Mouse (Mus musculus) liver, embryonic 13.5 days (tissue): ENCODE results near the gene Pcif1. TPM values are rescaled to one million over a fixed set of nuclear protein-coding genes. Genes with fewer than 3 reads are reported as not detected.
"Not testable (repeated sequence)": the region's sequence is repeated elsewhere in the genome, so short reads cannot be mapped to it uniquely, and the experiment has no call there.

Experiments
- ATAC-seq: fragments of 200-750 bp; cut with Nextera tagmentation; 2 replicates; pipeline ENCODE4 v1.8.0; 2017; ENCODE audit warnings: low read depth, mild to moderate bottlenecking, moderate number of reproducible peaks, moderate library complexity
- DNase-seq: peaks from one replicate; pipeline ENCODE4 v3.0.0; 2022
- H3K27ac ChIP-seq: fragments of 300-500 bp; sonication (generic); 2 replicates; pipeline ENCODE4 v1.5.1; 2015; ENCODE audit warnings: moderate library complexity, mild to moderate bottlenecking, inconsistent platforms
- H3K27me3 ChIP-seq: fragments of 300-500 bp; sonication (generic); 2 replicates; pipeline ENCODE4 v1.6.1; 2015; ENCODE audit warnings: mild to moderate bottlenecking, inconsistent platforms
- H3K36me3 ChIP-seq: fragments of 300-500 bp; sonication (generic); 2 replicates; pipeline ENCODE4 v1.6.1; 2015; ENCODE audit warnings: mild to moderate bottlenecking, inconsistent platforms
- H3K4me1 ChIP-seq: fragments of 300-500 bp; sonication (generic); replicated peaks from 2 replicates; pipeline ENCODE4 v1.6.1; 2015; ENCODE audit warnings: inconsistent platforms
- H3K4me2 ChIP-seq: fragments of 300-500 bp; sonication (generic); 2 replicates; pipeline ENCODE4 v1.6.1; 2015; ENCODE audit warnings: inconsistent platforms, mild to moderate bottlenecking, moderate library complexity
- H3K4me3 ChIP-seq: fragments of 300-500 bp; sonication (generic); replicated peaks from 2 replicates; pipeline ENCODE4 v1.5.1; 2015; ENCODE audit warnings: mild to moderate bottlenecking, inconsistent platforms
- H3K9ac ChIP-seq: fragments of 300-500 bp; sonication (generic); 2 replicates; pipeline ENCODE4 v1.6.1; 2015; ENCODE audit warnings: mild to moderate bottlenecking, inconsistent platforms
- H3K9me3 ChIP-seq: fragments of 300-500 bp; sonication (generic); replicated peaks from 2 replicates; pipeline ENCODE4 v1.6.1; 2016; ENCODE audit warnings: inconsistent platforms
- WGBS: fragments of 180-500 bp; shearing (Covaris S2); methylation state at CpG from one replicate; pipeline ENCODE4 v1.1.7; 2015; ENCODE audit not compliant: insufficient replicate concordance; 5-methylcytosine and 5-hydroxymethylcytosine counted together
- polyA plus RNA-seq: library from polyadenylated mRNA; unstranded; fragments of >200 nt; fragmentation: Nextera tagmentation; extraction: Ambion mirVana; gene quantifications from 2 replicates; pipeline ENCODE4 v1.2.1, GENCODE M21; 2015

Pcif1 gene
- polyA plus RNA-seq = 45.5 and 48.3 TPM in 2 replicates

GRCm38 (mm10) chr2:164879228-164879567, at the start of gene Pcif1:
Pcif1 (plus strand) TSS chr2:164879304.
- Histone ChIP-seq H3K4me3 (peak within 1 kb of the TSS; percentile 98), H3K27me3 (no peaks in the 10 kb centered on the region), H3K4me2 (peak within 1 kb of the TSS; percentile 94), H3K27ac (peak within 1 kb of the TSS; percentile 97), H3K9ac (peak within 1 kb of the TSS; percentile 99), H3K9me3 (no peaks in the 10 kb centered on the region), H3K4me1 (peaks cover 43% of the 10 kb centered on the region), H3K36me3 (peaks cover 20% of the 10 kb centered on the region)
- ATAC-seq (peak; percentile 75), DNase-seq (peak; percentile 87)
- WGBS = under 1% methylated on average over 40 of the region's 40 CpGs

- ATAC-seq (no peak), DNase-seq (no peak)
- Histone ChIP-seq H3K9ac (no peak overlapping the region), H3K4me3 (no peak overlapping the region), H3K4me1 (peaks cover 42% of the 10 kb centered on the region), H3K9me3 (no peaks in the 10 kb centered on the region), H3K4me2 (0 out of 2 replicates have a peak overlapping the region, but pooled peaks have one; percentile 3), H3K27ac (peak overlapping the region; percentile 9; the same call in 1 of the 2 replicates), H3K36me3 (peaks cover 21% of the 10 kb centered on the region), H3K27me3 (no peaks in the 10 kb centered on the region)
- 79% methylated on average over 10 of the region's 10 CpGs for WGBS
Measured at GRCm38 (mm10) chr2:164831029-164831428, 48.1 kb upstream of the Pcif1 start.

- H3K27me3 ChIP-seq = no peaks in the 10 kb centered on the region
- no peak for ATAC-seq
- no peak for DNase-seq
- 60% methylated on average over 16 of the region's 16 CpGs for WGBS
- H3K9ac ChIP-seq = peak overlapping the region; percentile 82
- H3K9me3 ChIP-seq = no peaks in the 10 kb centered on the region
- H3K27ac ChIP-seq = peak overlapping the region; percentile 83
- peaks cover 34% of the 10 kb centered on the region for H3K4me1 ChIP-seq
- H3K36me3 ChIP-seq = peaks cover 18% of the 10 kb centered on the region
- H3K4me2 ChIP-seq = peak overlapping the region; percentile 97
- peak overlapping the region; percentile 75 for H3K4me3 ChIP-seq
Measured at GRCm38 (mm10) chr2:164832032-164832747, 46.9 kb upstream of the Pcif1 start.

GRCm38 (mm10) chr2:164832748-164833301, 46.3 kb upstream of the Pcif1 start, which contains the start of gene Ctsa:
Ctsa (plus strand) TSS chr2:164832873.
- no peaks in the 10 kb centered on the region for H3K27me3 ChIP-seq
- H3K9ac ChIP-seq = peak within 1 kb of the TSS; percentile 82
- peak within 1 kb of the TSS; percentile 97 for H3K4me2 ChIP-seq
- no peaks in the 10 kb centered on the region for H3K9me3 ChIP-seq
- H3K27ac ChIP-seq = peak within 1 kb of the TSS; percentile 83
- peak within 1 kb of the TSS; percentile 75 for H3K4me3 ChIP-seq
- DNase-seq (peak; percentile 70), ATAC-seq (peak; percentile 75)
- 1% methylated on average over 35 of the region's 35 CpGs for WGBS
- peaks cover 18% of the 10 kb centered on the region for H3K36me3 ChIP-seq
- peaks cover 27% of the 10 kb centered on the region for H3K4me1 ChIP-seq

- Histone ChIP-seq H3K4me3 (peak within 1 kb of the TSS; percentile 75), H3K36me3 (peaks cover 22% of the 10 kb centered on the region), H3K4me1 (peaks cover 27% of the 10 kb centered on the region), H3K27ac (peak within 1 kb of the TSS; percentile 83), H3K9ac (peak within 1 kb of the TSS; percentile 82), H3K4me2 (peak within 1 kb of the TSS; percentile 97), H3K9me3 (no peaks in the 10 kb centered on the region), H3K27me3 (no peaks in the 10 kb centered on the region)
- peak; percentile 77 for DNase-seq
- WGBS = under 1% methylated on average over 31 of the region's 31 CpGs
- peak; percentile 59 for ATAC-seq
Measured at GRCm38 (mm10) chr2:164833314-164833959, 45.7 kb upstream of the Pcif1 start, which contains the start of gene Neurl2. Neurl2 (minus strand) TSS chr2:164833456.

- peak overlapping the region; percentile 75 for H3K4me3 ChIP-seq
- ATAC-seq (no peak), DNase-seq (no peak)
- H3K9me3 ChIP-seq = no peaks in the 10 kb centered on the region
- peaks cover 33% of the 10 kb centered on the region for H3K36me3 ChIP-seq
- H3K27me3 ChIP-seq = no peaks in the 10 kb centered on the region
- peaks cover 27% of the 10 kb centered on the region for H3K4me1 ChIP-seq
- peak overlapping the region; percentile 83; the same call in 1 of the 2 replicates for H3K27ac ChIP-seq
- WGBS = 44% methylated on average over 8 of the region's 8 CpGs
- peak overlapping the region; percentile 82 for H3K9ac ChIP-seq
- H3K4me2 ChIP-seq = peak overlapping the region; percentile 97
Measured at GRCm38 (mm10) chr2:164834531-164834930, 44.6 kb upstream of the Pcif1 start.

- DNase-seq (no peak), ATAC-seq (no peak)
- peaks cover 27% of the 10 kb centered on the region for H3K4me1 ChIP-seq
- no peaks in the 10 kb centered on the region for H3K27me3 ChIP-seq
- H3K4me2 ChIP-seq = peak overlapping the region; percentile 97
- no peaks in the 10 kb centered on the region for H3K9me3 ChIP-seq
- H3K9ac ChIP-seq = peak overlapping the region; percentile 82; the same call in 1 of the 2 replicates
- peak overlapping the region; percentile 75; the same call in 1 of the 2 replicates for H3K4me3 ChIP-seq
- 92% methylated on average over 4 of the region's 4 CpGs for WGBS
- peaks cover 40% of the 10 kb centered on the region for H3K36me3 ChIP-seq
- H3K27ac ChIP-seq = no peak overlapping the region
Measured at GRCm38 (mm10) chr2:164835164-164835563, 43.9 kb upstream of the Pcif1 start.

- Histone ChIP-seq H3K9me3 (no peaks in the 10 kb centered on the region), H3K4me3 (no peak overlapping the region), H3K36me3 (no peaks in the 10 kb centered on the region), H3K4me1 (no peaks in the 10 kb centered on the region), H3K27ac (no peak overlapping the region), H3K27me3 (no peaks in the 10 kb centered on the region), H3K4me2 (no peak overlapping the region), H3K9ac (no peak overlapping the region)
- 35% methylated on average over 3 of the region's 3 CpGs for WGBS
- no peak for DNase-seq
- no peak for ATAC-seq
Measured at GRCm38 (mm10) chr2:164845782-164846181, 33.3 kb upstream of the Pcif1 start.

GRCm38 (mm10) chr2:164850061-164850460, 29.0 kb upstream of the Pcif1 start:
- Histone ChIP-seq H3K36me3 (no peaks in the 10 kb centered on the region), H3K9me3 (no peaks in the 10 kb centered on the region), H3K9ac (no peak overlapping the region), H3K27ac (no peak overlapping the region), H3K27me3 (peaks cover 31% of the 10 kb centered on the region), H3K4me3 (no peak overlapping the region), H3K4me2 (no peak overlapping the region), H3K4me1 (no peaks in the 10 kb centered on the region)
- DNase-seq (no peak), ATAC-seq (no peak)
- WGBS = 77% methylated on average over 8 of the region's 8 CpGs

- peaks cover 81% of the 10 kb centered on the region for H3K27me3 ChIP-seq
- 74% methylated on average over 5 of the region's 5 CpGs for WGBS
- H3K4me3 ChIP-seq = not testable (repeated sequence)
Measured at GRCm38 (mm10) chr2:164855572-164855971, 23.5 kb upstream of the Pcif1 start.

More at GRCm38 (mm10) chr2:164855572-164855971, 23.5 kb upstream of the Pcif1 start:
- ATAC-seq, H3K4me2 ChIP-seq, DNase-seq, H3K36me3 ChIP-seq, H3K9me3 ChIP-seq, H3K27ac ChIP-seq, H3K9ac ChIP-seq: not testable (repeated sequence)
- H3K4me1 ChIP-seq = peaks cover 34% of the 10 kb centered on the region
